Mouse (Mus musculus) lung, postnatal 0 days (tissue): ENCODE measurements around the gene Ak7. TPM values are rescaled to one million over a fixed set of nuclear protein-coding genes. Genes with fewer than 3 reads are reported as not detected.
A peak's percentile ranks its signal among the peaks of the same experiment; 100 is the strongest.

Experiments
- ATAC-seq: fragments of 200-750 bp; cut with Nextera tagmentation; 2 replicates; pipeline ENCODE4 v1.8.0; 2017; ENCODE audit warnings: moderate library complexity
- DNase-seq: peaks from one replicate; pipeline ENCODE4 v3.0.0-alpha.2; 2016; ENCODE audit warnings: low spot score
- H3K27ac ChIP-seq: fragments of 300-500 bp; sonication (generic); 2 replicates; pipeline ENCODE4 v1.5.1; 2014; ENCODE audit warnings: antibody characterized with exemption, mild to moderate bottlenecking, low read length, mixed read lengths
- H3K27me3 ChIP-seq: fragments of 300-500 bp; sonication (generic); replicated peaks from 2 replicates; pipeline ENCODE4 v1.6.1; 2014; ENCODE audit warnings: low read length, mixed read lengths; ENCODE audit not compliant: insufficient read depth
- H3K36me3 ChIP-seq: fragments of 300-500 bp; sonication (generic); 2 replicates; pipeline ENCODE4 v1.6.1; 2014; ENCODE audit warnings: low read length, mixed read lengths; ENCODE audit not compliant: insufficient read depth
- H3K4me1 ChIP-seq: fragments of 300-500 bp; sonication (generic); 2 replicates; pipeline ENCODE4 v1.6.1; 2014; ENCODE audit warnings: antibody characterized with exemption, low read depth, low read length, mixed read lengths; ENCODE audit not compliant: insufficient read depth
- H3K4me2 ChIP-seq: fragments of 300-500 bp; sonication (generic); replicated peaks from 2 replicates; pipeline ENCODE4 v1.6.1; 2014; ENCODE audit warnings: low read depth, mild to moderate bottlenecking, low read length, moderate library complexity, mixed read lengths
- H3K4me3 ChIP-seq: fragments of 300-500 bp; sonication (generic); 2 replicates; pipeline ENCODE4 v1.5.1; 2014; ENCODE audit warnings: low read depth, low read length
- H3K9ac ChIP-seq: fragments of 300-500 bp; sonication (generic); replicated peaks from 2 replicates; pipeline ENCODE4 v1.6.1; 2014; ENCODE audit warnings: low read depth, mild to moderate bottlenecking
- H3K9me3 ChIP-seq: fragments of 300-500 bp; sonication (generic); 2 replicates; pipeline ENCODE4 v1.6.1; 2016; ENCODE audit warnings: low read length, mixed read lengths
- CTCF ChIP-seq: IDR thresholded peaks from 2 replicates; pipeline ENCODE4 v1.5.1; 2016; ENCODE audit warnings: antibody characterized with exemption, mild to moderate bottlenecking
- EP300 ChIP-seq: IDR thresholded peaks from 2 replicates; pipeline ENCODE4 v1.6.1; 2016; ENCODE audit warnings: antibody characterized with exemption, mild to moderate bottlenecking, control low read depth
- WGBS: fragments of 180-500 bp; shearing (Covaris S2); extraction: QIAGEN DNeasy Blood & Tissue Kit; methylation state at CpG from one replicate; pipeline ENCODE4 v1.1.7; 2014; 5-methylcytosine and 5-hydroxymethylcytosine counted together
- polyA plus RNA-seq: library from polyadenylated mRNA; unstranded; fragments of >200 nt; fragmentation: Nextera tagmentation; extraction: Ambion mirVana; gene quantifications from 2 replicates; pipeline ENCODE4 v1.2.1, GENCODE M21; 2015

The Ak7 gene
- 3.2 and 5.1 TPM in 2 replicates for polyA plus RNA-seq

DNA sequence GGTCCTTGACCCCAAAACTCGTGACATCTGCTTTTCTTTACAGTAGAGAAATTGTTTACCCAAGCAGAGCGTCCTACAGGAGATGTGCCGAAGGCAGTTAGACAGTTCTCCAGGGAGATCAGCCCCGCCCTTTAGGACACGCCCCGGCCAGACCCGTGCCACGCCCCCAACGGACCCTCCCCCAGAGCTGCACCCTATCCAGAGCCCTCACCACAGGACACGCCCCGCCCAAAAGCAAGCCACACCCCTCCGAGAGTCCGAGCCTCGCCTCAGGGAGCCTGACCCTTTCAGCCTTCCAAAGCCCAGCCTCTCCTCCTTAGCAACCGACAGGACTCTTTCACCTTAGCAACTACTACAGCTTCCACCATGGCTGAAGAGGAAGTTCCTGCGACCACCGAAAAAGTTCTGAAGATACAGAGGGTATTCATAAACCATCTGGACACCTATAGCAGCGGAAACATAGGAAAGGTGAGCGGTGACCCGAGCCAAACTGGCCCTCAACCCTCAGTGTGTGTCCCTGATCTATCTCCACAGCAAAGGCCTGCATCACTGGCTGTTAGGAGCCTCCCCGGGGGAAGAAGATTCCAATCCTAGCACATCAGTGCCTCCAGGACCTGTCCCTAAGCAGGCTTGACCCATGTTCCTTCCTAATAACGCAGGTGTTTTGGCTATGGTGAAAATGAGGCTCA, at the start of gene Ak7:
Ak7 (plus strand) TSS at position 178 of the 689 bp plus-strand sequence.
- no peak for TF ChIP-seq EP300
- TF ChIP-seq CTCF: no peak
- 10% methylated on average over 21 of the region's 22 CpGs for WGBS
- peak; percentile 80 for DNase-seq
- H3K9me3 ChIP-seq: no peaks in the 10 kb centered on the region
- H3K9ac ChIP-seq: no peak within 1 kb of the TSS
- no peak within 1 kb of the TSS for H3K4me3 ChIP-seq
- no peaks in the 10 kb centered on the region for H3K27me3 ChIP-seq
- no peaks in the 10 kb centered on the region; the same call in 1 of the 2 replicates for H3K4me1 ChIP-seq
- ATAC-seq: peak; percentile 98
- H3K36me3 ChIP-seq: peaks cover 7% of the 10 kb centered on the region; the same call in 1 of the 2 replicates
- no peak within 1 kb of the TSS for H3K27ac ChIP-seq
- peak within 1 kb of the TSS; percentile 22 for H3K4me2 ChIP-seq

DNA sequence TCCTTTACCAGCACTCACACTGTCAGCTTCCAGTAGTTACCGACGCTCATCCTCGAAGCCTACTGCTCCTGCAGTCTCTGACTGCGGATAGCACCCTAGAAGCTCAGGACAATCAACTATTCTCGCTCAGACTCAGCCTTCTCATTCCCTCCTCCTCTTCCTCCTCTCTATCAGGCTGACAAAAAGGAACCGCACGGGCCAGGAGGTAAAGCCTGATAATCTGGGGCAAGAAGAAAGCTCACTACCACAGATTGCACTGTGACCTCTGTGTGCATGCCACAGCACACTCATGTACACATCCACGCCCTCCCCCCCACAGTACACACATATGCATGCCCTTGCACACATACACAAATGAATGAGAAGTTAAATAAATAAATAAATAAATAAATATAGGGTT, 29.5 kb upstream of the Ak7 start:
- no peak for ATAC-seq
- WGBS: 88% methylated on average over 8 of the region's 8 CpGs

DNA sequence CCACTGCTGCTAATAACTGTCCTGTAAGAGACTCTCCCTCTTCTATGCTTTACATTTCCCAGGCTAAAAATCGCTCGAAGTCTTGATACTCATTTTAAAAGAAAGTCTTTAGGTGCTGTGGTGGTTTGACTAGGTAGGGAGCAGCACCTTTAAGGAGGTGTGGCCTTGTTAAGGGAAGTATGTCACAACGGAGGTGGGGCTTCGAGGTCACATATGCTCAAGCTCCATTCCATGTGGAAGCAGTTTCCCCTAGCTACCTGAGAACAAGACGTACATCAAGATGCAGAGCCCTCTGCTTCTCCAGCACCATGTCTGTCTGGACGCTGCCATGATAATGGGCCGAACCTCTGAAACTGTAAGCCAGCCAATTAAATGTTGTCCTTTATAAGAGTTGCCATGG, 27.6 kb upstream of the Ak7 start:
- H3K27me3 ChIP-seq: no peaks in the 10 kb centered on the region
- no peak for DNase-seq
- no peak for ATAC-seq
- H3K9ac ChIP-seq: no peak overlapping the region
- no peak overlapping the region for H3K4me2 ChIP-seq
- no peak overlapping the region for H3K27ac ChIP-seq
- no peaks in the 10 kb centered on the region for H3K4me1 ChIP-seq
- peaks cover 10% of the 10 kb centered on the region for H3K36me3 ChIP-seq
- no peak overlapping the region for H3K4me3 ChIP-seq
- H3K9me3 ChIP-seq: no peaks in the 10 kb centered on the region
- 89% methylated on average over 7 of the region's 7 CpGs for whole genome bisulfite sequencing
- no peak for TF ChIP-seq EP300
- TF ChIP-seq CTCF: no peak

More for the DNA sequence above, 29.5 kb upstream of the Ak7 start:
- no peak overlapping the region for H3K4me2 ChIP-seq
- H3K27ac ChIP-seq: no peak overlapping the region
- H3K4me1 ChIP-seq: no peaks in the 10 kb centered on the region
- H3K4me3 ChIP-seq: no peak overlapping the region
- peaks cover 12% of the 10 kb centered on the region for H3K36me3 ChIP-seq
- H3K9me3 ChIP-seq: no peaks in the 10 kb centered on the region
- no peak for DNase-seq
- H3K9ac ChIP-seq: no peak overlapping the region
- no peak for TF ChIP-seq CTCF
- no peak for TF ChIP-seq EP300
- no peaks in the 10 kb centered on the region for H3K27me3 ChIP-seq

DNA sequence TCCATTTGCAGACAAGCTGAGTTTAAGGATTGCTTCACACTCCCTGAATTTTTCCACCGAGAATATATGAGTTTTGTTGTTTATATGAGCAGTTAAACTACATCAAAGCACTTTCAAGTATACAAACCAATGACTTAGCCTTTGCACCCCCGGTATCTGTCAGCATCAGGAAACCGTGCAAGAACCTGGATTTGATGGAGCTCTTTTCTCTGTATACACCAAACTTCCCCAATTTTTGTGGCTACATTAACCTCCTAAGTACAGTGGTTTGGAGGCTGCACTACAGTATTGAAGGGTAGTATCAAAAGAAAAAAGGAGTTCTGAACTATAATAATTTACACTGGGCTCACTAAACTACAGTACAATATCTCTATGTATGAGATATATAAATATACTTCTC, 27.0 kb upstream of the Ak7 start:
- Histone ChIP-seq H3K4me2 (no peak overlapping the region), H3K4me3 (no peak overlapping the region), H3K9me3 (no peaks in the 10 kb centered on the region), H3K9ac (no peak overlapping the region), H3K27me3 (no peaks in the 10 kb centered on the region), H3K36me3 (peaks cover 5% of the 10 kb centered on the region; the same call in 1 of the 2 replicates), H3K27ac (no peak overlapping the region), H3K4me1 (peaks cover 5% of the 10 kb centered on the region; the same call in 1 of the 2 replicates)
- DNase-seq: no peak
- ATAC-seq: no peak
- TF ChIP-seq CTCF: no peak
- no peak for TF ChIP-seq EP300
- WGBS: 33% methylated on average over 3 of the region's 3 CpGs

DNA sequence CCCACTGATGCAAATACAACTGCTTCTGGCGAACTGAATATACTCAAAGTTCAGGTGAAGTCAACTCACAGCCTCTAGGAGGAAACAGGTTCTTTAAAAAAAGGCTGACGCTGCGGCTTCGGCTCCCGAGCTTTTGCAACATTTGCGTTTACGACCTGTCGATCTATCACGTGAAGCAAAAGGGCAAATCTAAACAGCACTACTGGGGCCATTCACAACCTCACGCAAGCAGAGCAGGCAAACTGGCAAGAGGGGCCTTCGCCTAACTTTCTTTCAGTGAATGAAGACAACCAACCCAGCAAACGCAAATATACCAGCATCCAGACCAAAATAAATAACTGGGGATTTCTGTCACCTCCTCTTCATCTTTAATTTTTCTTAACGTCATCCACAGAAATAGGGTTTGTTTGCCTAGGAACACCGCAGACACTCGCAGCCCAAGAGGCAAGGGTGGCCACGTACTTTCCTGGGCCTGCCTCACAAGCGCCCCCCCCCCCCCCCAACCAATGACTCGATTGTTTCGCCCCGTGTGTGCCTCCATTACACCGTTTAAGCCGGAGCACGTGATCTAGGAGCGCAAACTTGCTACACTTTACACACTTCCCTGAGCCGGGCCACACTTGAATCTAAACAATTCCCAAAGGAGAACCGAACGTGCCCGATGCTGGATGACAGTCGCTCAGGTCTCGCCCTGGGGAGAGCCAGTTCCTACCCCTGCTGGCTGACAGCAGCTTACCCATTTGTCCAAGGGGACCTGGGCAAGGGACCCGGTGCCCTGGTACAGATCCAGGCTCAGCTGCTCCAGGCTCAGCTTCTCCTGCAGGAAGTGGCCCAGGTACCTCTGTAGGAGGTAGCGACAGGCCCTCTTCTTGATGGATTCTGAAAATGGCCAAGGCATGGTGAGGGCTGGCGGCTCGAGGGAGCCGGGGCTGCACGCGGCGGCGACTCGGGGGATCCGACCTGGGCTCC, 21.6 kb upstream of the Ak7 start, which contains the start of gene Gskip:
Gskip (plus strand) TSS at position 897 of the 969 bp plus-strand sequence.
- ATAC-seq (peak; percentile 30), DNase-seq (peak; percentile 76)
- Histone ChIP-seq H3K4me1 (peaks cover 13% of the 10 kb centered on the region; the same call in 1 of the 2 replicates), H3K27me3 (no peaks in the 10 kb centered on the region), H3K9me3 (no peaks in the 10 kb centered on the region), H3K36me3 (no peaks in the 10 kb centered on the region), H3K9ac (peak within 1 kb of the TSS; percentile 90), H3K4me3 (peak within 1 kb of the TSS; percentile 83), H3K27ac (peak within 1 kb of the TSS; percentile 95), H3K4me2 (peak within 1 kb of the TSS; percentile 96)
- peak; percentile 11; the same call in 1 of the 2 replicates for TF ChIP-seq CTCF
- no peak for TF ChIP-seq EP300
- WGBS: under 1% methylated on average over 36 of the region's 41 CpGs
